Mouse (Mus musculus) limb, embryonic 11.5 days (tissue): ENCODE results near the gene Ccdc169. TPM values are rescaled to one million over a fixed set of nuclear protein-coding genes. Genes with fewer than 3 reads are reported as not detected.

Experiments used
- ATAC-seq: fragments of 200-750 bp; cut with Nextera tagmentation; 2 replicates; pipeline ENCODE4 v1.8.0; 2017; ENCODE audit warnings: low read depth; ENCODE audit not compliant: insufficient number of reproducible peaks, low FRiP score, low TSS enrichment
- DNase-seq: peaks from one replicate; pipeline ENCODE4 v3.0.0-alpha.2; 2015; ENCODE audit warnings: low spot score
- H3K27ac ChIP-seq: fragments of 300-500 bp; sonication (generic); replicated peaks from 2 replicates; pipeline ENCODE4 v1.5.1; 2014; ENCODE audit warnings: low read depth, mild to moderate bottlenecking, low read length
- H3K27me3 ChIP-seq: fragments of 300-500 bp; sonication (generic); 2 replicates; pipeline ENCODE4 v1.6.1; 2014; ENCODE audit warnings: mild to moderate bottlenecking, low read length, mixed read lengths; ENCODE audit not compliant: control insufficient read depth, insufficient read depth
- H3K36me3 ChIP-seq: fragments of 300-500 bp; sonication (generic); 2 replicates; pipeline ENCODE4 v1.6.1; 2014; ENCODE audit warnings: mild to moderate bottlenecking, low read length, moderate library complexity, mixed read lengths; ENCODE audit not compliant: control insufficient read depth, insufficient read depth
- H3K4me1 ChIP-seq: fragments of 300-500 bp; sonication (generic); 2 replicates; pipeline ENCODE4 v1.6.1; 2014; ENCODE audit warnings: low read length, mixed read lengths; ENCODE audit not compliant: control insufficient read depth, insufficient read depth
- H3K4me2 ChIP-seq: fragments of 300-500 bp; sonication (generic); 2 replicates; pipeline ENCODE4 v1.6.1; 2014; ENCODE audit warnings: low read depth, mild to moderate bottlenecking, moderate library complexity; ENCODE audit not compliant: severe bottlenecking
- H3K4me3 ChIP-seq: fragments of 300-500 bp; sonication (generic); 2 replicates; pipeline ENCODE4 v1.5.1; 2014; ENCODE audit warnings: low read depth, low read length
- H3K9ac ChIP-seq: fragments of 300-500 bp; sonication (generic); 2 replicates; pipeline ENCODE4 v1.6.1; 2014; ENCODE audit warnings: mild to moderate bottlenecking, low read length
- H3K9me3 ChIP-seq: fragments of 300-500 bp; sonication (generic); 2 replicates; pipeline ENCODE4 v1.6.1; 2016; ENCODE audit warnings: low read length; ENCODE audit not compliant: control insufficient read depth
- WGBS: fragments of 180-500 bp; shearing (Covaris S2); extraction: QIAGEN DNeasy Blood & Tissue Kit; methylation state at CpG from one replicate; pipeline ENCODE4 v1.1.7; 2014; 5-methylcytosine and 5-hydroxymethylcytosine counted together
- polyA plus RNA-seq: library from polyadenylated mRNA; unstranded; fragments of >200 nt; fragmentation: Nextera tagmentation; extraction: Ambion mirVana; gene quantifications from 2 replicates; pipeline ENCODE4 v1.2.1, GENCODE M21; 2014

Ccdc169 gene
- polyA plus RNA-seq, 1 experiment from 2014 or later, result 0.08 TPM

GRCm38 (mm10) chr3:55098014-55098413 is 39.1 kb upstream of the Ccdc169 start:
- Histone ChIP-seq H3K27ac (no peak overlapping the region), H3K9ac (no peak overlapping the region), H3K4me2 (no peak overlapping the region), H3K4me1 (0 out of 2 replicates have a peak, but pooled peaks cover 2% of the 10 kb centered on the region), H3K36me3 (no peaks in the 10 kb centered on the region), H3K9me3 (no peaks in the 10 kb centered on the region), H3K4me3 (no peak overlapping the region), H3K27me3 (no peaks in the 10 kb centered on the region)
- ATAC-seq (no peak), DNase-seq (no peak)
- WGBS, result 84% methylated on average over 2 of the region's 2 CpGs

GRCm38 (mm10) chr3:55098990-55099389 is 38.1 kb upstream of the Ccdc169 start:
- no peak overlapping the region for H3K27ac ChIP-seq
- H3K9me3 ChIP-seq, result no peaks in the 10 kb centered on the region
- 77% methylated on average over 11 of the region's 11 CpGs for WGBS

GRCm38 (mm10) chr3:55101092-55101491 is 36.0 kb upstream of the Ccdc169 start:
- Histone ChIP-seq H3K4me3 (no peak overlapping the region), H3K9me3 (no peaks in the 10 kb centered on the region), H3K27me3 (no peaks in the 10 kb centered on the region), H3K27ac (no peak overlapping the region), H3K36me3 (no peaks in the 10 kb centered on the region), H3K4me2 (no peak overlapping the region), H3K9ac (no peak overlapping the region), H3K4me1 (0 out of 2 replicates have a peak, but pooled peaks cover 2% of the 10 kb centered on the region)
- DNase-seq (no peak), ATAC-seq (no peak)

More at GRCm38 (mm10) chr3:55098990-55099389, 38.1 kb upstream of the Ccdc169 start:
- DNase-seq, result no peak
- no peak overlapping the region for H3K4me2 ChIP-seq
- no peaks in the 10 kb centered on the region for H3K36me3 ChIP-seq
- no peaks in the 10 kb centered on the region for H3K27me3 ChIP-seq
- no peak for ATAC-seq
- 0 out of 2 replicates have a peak, but pooled peaks cover 2% of the 10 kb centered on the region for H3K4me1 ChIP-seq
- no peak overlapping the region for H3K9ac ChIP-seq
- H3K4me3 ChIP-seq, result no peak overlapping the region

GRCm38 (mm10) chr3:55105372-55106023 is 31.6 kb upstream of the Ccdc169 start:
- Histone ChIP-seq H3K9ac (no peak overlapping the region), H3K27me3 (no peaks in the 10 kb centered on the region), H3K27ac (no peak overlapping the region), H3K4me2 (no peak overlapping the region), H3K9me3 (no peaks in the 10 kb centered on the region), H3K4me3 (no peak overlapping the region), H3K36me3 (no peaks in the 10 kb centered on the region), H3K4me1 (no peaks in the 10 kb centered on the region)
- ATAC-seq, result no peak
- no peak for DNase-seq
- 83% methylated on average over 14 of the region's 14 CpGs for WGBS

GRCm38 (mm10) chr3:55106051-55106450 is 31.1 kb upstream of the Ccdc169 start:
- Histone ChIP-seq H3K4me2 (no peak overlapping the region), H3K4me1 (no peaks in the 10 kb centered on the region), H3K9ac (no peak overlapping the region), H3K4me3 (no peak overlapping the region), H3K27ac (no peak overlapping the region), H3K9me3 (no peaks in the 10 kb centered on the region), H3K36me3 (no peaks in the 10 kb centered on the region), H3K27me3 (no peaks in the 10 kb centered on the region)
- WGBS, result 90% methylated on average over 17 of the region's 17 CpGs
- DNase-seq (no peak), ATAC-seq (no peak)

- H3K9me3 ChIP-seq, result no peaks in the 10 kb centered on the region
- no peaks in the 10 kb centered on the region for H3K4me1 ChIP-seq
- no peak overlapping the region for H3K9ac ChIP-seq
- DNase-seq (no peak), ATAC-seq (no peak)
- 84% methylated on average over 4 of the region's 4 CpGs for WGBS
- H3K4me2 ChIP-seq, result no peak overlapping the region
- H3K27me3 ChIP-seq, result no peaks in the 10 kb centered on the region
- no peak overlapping the region for H3K4me3 ChIP-seq
- H3K27ac ChIP-seq, result no peak overlapping the region
- H3K36me3 ChIP-seq, result no peaks in the 10 kb centered on the region
These were observed 28.0 kb upstream of the Ccdc169 start for GRCm38 (mm10) chr3:55109097-55109496.

- Histone ChIP-seq H3K27ac (peak within 1 kb of the TSS; percentile 90), H3K9ac (peak within 1 kb of the TSS; percentile 96), H3K27me3 (no peaks in the 10 kb centered on the region), H3K4me3 (peak within 1 kb of the TSS; percentile 83), H3K9me3 (no peaks in the 10 kb centered on the region), H3K36me3 (peaks cover 5% of the 10 kb centered on the region; the same call in 1 of the 2 replicates), H3K4me2 (peak within 1 kb of the TSS; percentile 68), H3K4me1 (no peaks in the 10 kb centered on the region)
- WGBS, result 1% methylated on average over 51 of the region's 58 CpGs
- ATAC-seq, result peak; percentile 95
- DNase-seq, result peak; percentile 99
These were observed 25.0 kb upstream of the Ccdc169 start, which contains the start of gene Spg20 for GRCm38 (mm10) chr3:55111935-55112709. TSS of gene Spg20 (plus strand) at chr3:55112108.

GRCm38 (mm10) chr3:55112710-55113415 is 24.3 kb upstream of the Ccdc169 start:
- no peaks in the 10 kb centered on the region for H3K4me1 ChIP-seq
- H3K27me3 ChIP-seq, result no peaks in the 10 kb centered on the region
- peak overlapping the region; percentile 90 for H3K27ac ChIP-seq
- DNase-seq (peak; percentile 55), ATAC-seq (no peak; the same call in 1 of the 2 replicates)
- peak overlapping the region; percentile 68 for H3K4me2 ChIP-seq
- peaks cover 10% of the 10 kb centered on the region; the same call in 1 of the 2 replicates for H3K36me3 ChIP-seq
- H3K4me3 ChIP-seq, result peak overlapping the region; percentile 83
- no peaks in the 10 kb centered on the region for H3K9me3 ChIP-seq
- 32% methylated on average over 16 of the region's 16 CpGs for WGBS
- H3K9ac ChIP-seq, result peak overlapping the region; percentile 96
